Mouse (Mus musculus): ENCODE measurements at regions not wholly inside any gene's neighbourhood (a gene's known extent, or its start where the extent isn't known, plus 50 kb on each side); places are given as distances from the start of the nearest gene placed in this dataset.

- no peak for DNase-seq (ENCODE audit: low spot score)
These were observed 454.9 kb upstream of the Tle4 start for GRCm38 (mm10) chr19:15052642-15053239.

- DNase-seq (ENCODE audit: low spot score): no peak
These were observed 450.0 kb upstream of the Tle4 start for GRCm38 (mm10) chr19:15047896-15048295.

- no peak for DNase-seq (ENCODE audit: low spot score)
These were observed 449.5 kb upstream of the Tle4 start for GRCm38 (mm10) chr19:15047306-15047868.

- peak; percentile 66 for DNase-seq (ENCODE audit: low spot score)
These were observed 437.7 kb upstream of the Tle4 start for GRCm38 (mm10) chr19:15035554-15035953.

- DNase-seq (ENCODE audit: low spot score): no peak
These were observed 436.1 kb upstream of the Tle4 start for GRCm38 (mm10) chr19:15033921-15034320.

GRCm38 (mm10) chr19:15033396-15033795 lies 435.5 kb upstream of the Tle4 start:
- DNase-seq (ENCODE audit: low spot score): no peak

- no peak for DNase-seq (ENCODE audit: low spot score)
These were observed 434.6 kb upstream of the Tle4 start for GRCm38 (mm10) chr19:15032297-15032947.

GRCm38 (mm10) chr19:15031483-15031882 lies 433.6 kb upstream of the Tle4 start:
- DNase-seq (ENCODE audit: low spot score): no peak

- no peak for DNase-seq (ENCODE audit: low spot score)
These were observed 405.7 kb upstream of the Tle4 start for GRCm38 (mm10) chr19:15003596-15003995.

GRCm38 (mm10) chr19:14993344-14993743 lies 395.5 kb upstream of the Tle4 start:
- no peak for DNase-seq (ENCODE audit: low spot score)

- DNase-seq (ENCODE audit: low spot score): no peak
These were observed 372.3 kb upstream of the Tle4 start for GRCm38 (mm10) chr19:14970161-14970560.

GRCm38 (mm10) chr19:14968283-14968682 lies 370.4 kb upstream of the Tle4 start:
- no peak for DNase-seq (ENCODE audit: low spot score)

- DNase-seq (ENCODE audit: low spot score): no peak
These were observed 359.9 kb upstream of the Tle4 start for GRCm38 (mm10) chr19:14957727-14958126.

GRCm38 (mm10) chr19:14957154-14957553 lies 359.3 kb upstream of the Tle4 start:
- DNase-seq (ENCODE audit: low spot score): peak; percentile 67

- DNase-seq (ENCODE audit: low spot score): peak; percentile 68
These were observed 358.5 kb upstream of the Tle4 start for GRCm38 (mm10) chr19:14956392-14956791.

GRCm38 (mm10) chr19:14955969-14956368 lies 358.1 kb upstream of the Tle4 start:
- peak; percentile 6 for DNase-seq (ENCODE audit: low spot score)

- DNase-seq (ENCODE audit: low spot score): peak; percentile 28
These were observed 342.5 kb upstream of the Tle4 start for GRCm38 (mm10) chr19:14940207-14940952.

- no peak for DNase-seq (ENCODE audit: low spot score)
These were observed 324.4 kb upstream of the Tle4 start for GRCm38 (mm10) chr19:14922238-14922637.

GRCm38 (mm10) chr19:14911056-14911850 lies 313.4 kb upstream of the Tle4 start:
- DNase-seq (ENCODE audit: low spot score): no peak

GRCm38 (mm10) chr19:14894875-14895274 lies 297.0 kb upstream of the Tle4 start:
- DNase-seq (ENCODE audit: low spot score): no peak

GRCm38 (mm10) chr19:14892390-14892758 lies 294.5 kb upstream of the Tle4 start:
- no peak for DNase-seq (ENCODE audit: low spot score)

All from MN1 (cell line).